Mouse (Mus musculus): ENCODE measurements around the gene Uimc1.

DNA sequence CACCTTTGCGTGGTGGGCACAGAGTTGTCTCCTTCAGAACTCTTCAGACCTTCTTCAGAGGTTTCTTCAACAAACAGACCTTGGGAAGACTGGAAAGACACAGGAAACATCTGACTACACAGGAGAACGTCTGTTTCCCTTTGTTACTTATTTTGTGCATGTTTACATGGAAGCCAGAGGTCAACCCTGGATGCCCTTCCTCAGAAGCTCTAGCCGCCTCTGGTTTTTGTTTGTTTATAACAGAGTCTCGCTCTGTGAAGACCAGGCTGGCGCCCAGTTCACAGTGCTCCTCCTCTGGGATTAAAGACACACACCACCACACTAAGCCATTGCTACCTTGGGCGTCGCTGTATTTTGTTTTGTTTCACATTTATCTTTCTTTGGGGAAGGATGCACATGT, 30.4 kb downstream of the Uimc1 start:
- TF ChIP-seq GATA1 (IDR thresholded peaks at IDR 0.05; ENCODE audit: borderline replicate concordance, low read length) (no peak), FLI1 (IDR thresholded peaks at IDR 0.05; ENCODE audit: low read length) (no peak)

Data from megakaryocyte, embryonic 14.5 days (primary cell).